In the genomic region with DNA sequence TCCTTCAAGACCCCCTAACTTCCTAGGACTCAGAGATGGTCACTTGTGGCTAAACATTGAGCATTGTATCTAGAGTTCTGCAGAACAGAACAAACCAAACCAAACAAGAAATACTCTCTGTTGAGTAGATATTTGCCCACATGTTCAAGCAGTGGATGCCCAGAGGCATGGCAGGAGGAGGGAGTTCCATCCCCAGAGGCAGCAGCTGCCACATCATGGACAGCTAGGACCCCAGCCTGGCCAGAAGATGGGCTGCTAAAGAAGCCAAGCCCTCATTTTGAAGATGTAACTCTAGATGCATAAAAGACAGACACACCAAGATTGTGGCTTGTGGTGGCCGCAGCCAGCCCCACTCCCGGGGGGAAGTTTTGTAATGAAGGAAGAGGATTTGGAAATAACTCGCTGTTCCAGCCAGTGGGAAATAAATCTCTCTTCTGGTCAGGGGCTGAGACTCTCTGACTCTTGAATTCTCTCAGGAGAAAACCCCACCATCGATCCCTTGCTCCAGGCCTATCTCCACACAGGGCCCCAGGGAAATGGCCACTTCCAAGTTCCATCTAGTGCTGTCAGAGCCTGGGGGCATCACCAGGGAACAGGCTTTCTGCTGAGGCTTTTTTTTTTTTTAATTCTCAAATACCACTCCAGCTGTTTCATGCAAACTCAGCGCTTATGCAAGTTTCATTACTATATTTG, we compare ENCODE assay signal across 14 mouse cellular contexts.
DNase-seq lines count a peak whose midpoint lies in the region; ATAC-seq and TF ChIP-seq lines count a peak whose summit lies in the region.
"Had no signal": no experiment of that assay in that cellular context is flagged by ENCODE, and none has a peak within 500 bp of the region (broad histone marks: within the 10 kb centered on the region; RNA-seq: fewer than 3 reads in every experiment).

No protein-coding gene starts in this region.

- 65% methylated on average over 5 of the region's 5 CpGs for WGBS in lung, embryonic 14.5 days

- peak; percentile 45 for DNase-seq in gastrocnemius, adult 2 months
- no peak for DNase-seq in gastrocnemius, postnatal 14 days
- DNase-seq in lung, embryonic 14.5 days, result peak; percentile 40
- no peak for DNase-seq in lung, postnatal 36 days
- DNase-seq in NIH3T3 (ENCODE audit: low read depth), result peak; percentile 13
- peak; percentile 5 for DNase-seq in heart, postnatal 25 days (ENCODE audit: low spot score)
- no peak for DNase-seq in frontal cortex, adult 2 months (ENCODE audit: extremely low spot score in 1 of 2, low spot score in 1 of 2)
- DNase-seq: cerebellum, adult 18-20 months; kidney, postnatal 25 days; layer of hippocampus, adult 9-11 months; liver, postnatal 0 days had no signal

- H3K27ac ChIP-seq in gastrocnemius, adult 2 months, result no peak overlapping the region
- no peak overlapping the region for H3K27ac ChIP-seq in lung, embryonic 14.5 days (ENCODE audit: low read depth)
- H3K27ac ChIP-seq: limb, embryonic 15.5 days; neural tube, embryonic 15.5 days had no signal

- no peaks in the 10 kb centered on the region; the same call in 1 of the 2 replicates for H3K4me1 ChIP-seq in lung, embryonic 14.5 days (ENCODE audit: insufficient read depth)

- TF ChIP-seq CTCF in gastrocnemius, adult 2 months (IDR thresholded peaks at IDR 0.05), result no peak
- no peak for TF ChIP-seq CTCF in lung, embryonic 14.5 days (IDR thresholded peaks at IDR 0.05; ENCODE audit: low read depth)

- H3K9me3 ChIP-seq in lung, embryonic 14.5 days (ENCODE audit: low read depth, low read length), result no peaks in the 10 kb centered on the region
- H3K9me3 ChIP-seq: limb, embryonic 15.5 days; neural tube, embryonic 15.5 days had no signal

- H3K36me3 ChIP-seq in lung, embryonic 14.5 days (ENCODE audit: insufficient read depth), result no peaks in the 10 kb centered on the region
- H3K36me3 ChIP-seq: limb, embryonic 15.5 days; neural tube, embryonic 15.5 days had no signal

- no peak overlapping the region for H3K4me2 ChIP-seq in lung, embryonic 14.5 days
- H3K4me2 ChIP-seq: limb, embryonic 15.5 days; neural tube, embryonic 15.5 days had no signal

- H3K27me3 ChIP-seq in lung, embryonic 14.5 days (ENCODE audit: insufficient read depth, low read length), result no peaks in the 10 kb centered on the region
- H3K27me3 ChIP-seq: neural tube, embryonic 15.5 days had no signal

- ATAC-seq in lung, embryonic 14.5 days (ENCODE audit: insufficient read depth), result no peak
- ATAC-seq: CD4-positive, CD25-positive, alpha-beta regulatory T cell, adult 4 months; liver, postnatal 0 days had no signal

- intact Hi-C loops in gastrocnemius, adult 2 months (cut with DNase I), result no loop called here
- intact Hi-C loops in gastrocnemius, postnatal 14 days (cut with DNase I; ENCODE audit: low total_unique reads), result no loop called here
- intact Hi-C loops in heart, postnatal 25 days (cut with DNase I), result no loop called here

- no peak overlapping the region for H3K9ac ChIP-seq in lung, embryonic 14.5 days
- H3K9ac ChIP-seq: limb, embryonic 15.5 days; liver, postnatal 0 days; neural tube, embryonic 15.5 days had no signal

- H3K4me3 ChIP-seq in gastrocnemius, adult 2 months, result no peak overlapping the region
- no peak overlapping the region for H3K4me3 ChIP-seq in lung, embryonic 14.5 days (ENCODE audit: low read depth, low read length)
- H3K4me3 ChIP-seq: limb, embryonic 15.5 days; neural tube, embryonic 15.5 days had no signal

Comparison
In these comparisons a context has a peak if more than half of its experiments do, and no peak if none do; other contexts are left out.
1. DNase-seq: peak in gastrocnemius, adult 2 months (single experiment), lung, embryonic 14.5 days (single experiment), NIH3T3 (single experiment) and heart, postnatal 25 days (single experiment); none in gastrocnemius, postnatal 14 days (single experiment), lung, postnatal 36 days (single experiment) and frontal cortex, adult 2 months (0 of 2).